Mouse (Mus musculus): Measurements from ENCODE around the gene Ippk. TPM values are rescaled to one million over a fixed set of nuclear protein-coding genes. Genes with fewer than 3 reads are reported as not detected.

Ippk gene
- polyA plus RNA-seq, 1 experiment = not detected

DNA sequence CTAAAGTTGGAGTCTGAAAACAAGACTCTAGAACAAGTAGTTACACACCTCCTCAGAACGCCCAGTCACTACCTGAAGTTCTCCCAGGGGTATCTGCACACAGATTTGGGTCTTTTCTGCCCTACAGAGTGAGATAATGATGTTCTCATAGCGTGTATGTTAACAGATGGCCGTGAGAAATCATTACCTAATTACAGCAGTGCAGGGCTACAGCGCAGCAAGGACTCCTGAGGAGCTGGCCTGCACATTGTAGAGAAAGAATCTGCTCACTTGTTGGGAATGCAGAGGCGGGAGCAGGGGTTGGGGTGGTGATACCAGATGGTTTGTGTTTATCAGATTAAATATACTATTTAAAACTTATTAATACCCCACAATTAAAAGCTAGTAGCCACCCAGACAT, 59.5 kb downstream of the Ippk start:
- Histone ChIP-seq H3K27ac (ENCODE audit: insufficient read depth, low read depth, low read length) (no peak overlapping the region), H3K4me3 (ENCODE audit: insufficient read depth, low read depth, low read length) (no peak overlapping the region), H3K4me1 (ENCODE audit: control insufficient read depth, insufficient read depth, low read length) (no peaks in the 10 kb centered on the region)
- WGBS = 38% methylated on average over 5 of the region's 5 CpGs
- TF ChIP-seq CTCF (IDR thresholded peaks at IDR 0.05; ENCODE audit: insufficient read depth, low read depth, low read length) (no peak), POLR2A (IDR thresholded peaks at IDR 0.05; ENCODE audit: insufficient read depth, low read depth, low read length) (no peak)

DNA sequence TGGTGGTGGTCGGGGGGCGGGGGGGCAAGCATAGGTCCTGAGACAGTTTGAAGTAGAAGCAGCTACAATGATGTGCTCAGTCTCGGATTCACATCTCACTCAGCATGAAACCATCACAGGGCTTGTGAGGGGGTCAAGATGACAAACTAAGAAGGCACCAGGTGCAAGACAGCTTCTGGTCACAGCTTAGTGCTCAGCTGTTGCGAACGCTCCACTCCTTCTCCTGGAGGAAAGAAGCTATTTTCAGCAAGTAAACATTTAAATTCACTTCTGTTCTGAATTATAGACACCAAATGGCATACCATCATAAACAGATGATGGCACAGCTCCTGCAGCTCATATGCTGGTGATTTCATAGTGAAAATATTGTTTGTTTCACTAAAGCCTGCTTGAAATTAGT, 64.3 kb downstream of the Ippk start:
- no peak overlapping the region for H3K4me3 ChIP-seq (ENCODE audit: insufficient read depth, low read depth, low read length)
- 92% methylated on average over 5 of the region's 5 CpGs for WGBS
- H3K4me1 ChIP-seq (ENCODE audit: control insufficient read depth, insufficient read depth, low read length) = no peaks in the 10 kb centered on the region
- no peak for TF ChIP-seq CTCF (IDR thresholded peaks at IDR 0.05; ENCODE audit: insufficient read depth, low read depth, low read length)
- no peak for TF ChIP-seq POLR2A (IDR thresholded peaks at IDR 0.05; ENCODE audit: insufficient read depth, low read depth, low read length)
- no peak overlapping the region for H3K27ac ChIP-seq (ENCODE audit: insufficient read depth, low read depth, low read length)

DNA sequence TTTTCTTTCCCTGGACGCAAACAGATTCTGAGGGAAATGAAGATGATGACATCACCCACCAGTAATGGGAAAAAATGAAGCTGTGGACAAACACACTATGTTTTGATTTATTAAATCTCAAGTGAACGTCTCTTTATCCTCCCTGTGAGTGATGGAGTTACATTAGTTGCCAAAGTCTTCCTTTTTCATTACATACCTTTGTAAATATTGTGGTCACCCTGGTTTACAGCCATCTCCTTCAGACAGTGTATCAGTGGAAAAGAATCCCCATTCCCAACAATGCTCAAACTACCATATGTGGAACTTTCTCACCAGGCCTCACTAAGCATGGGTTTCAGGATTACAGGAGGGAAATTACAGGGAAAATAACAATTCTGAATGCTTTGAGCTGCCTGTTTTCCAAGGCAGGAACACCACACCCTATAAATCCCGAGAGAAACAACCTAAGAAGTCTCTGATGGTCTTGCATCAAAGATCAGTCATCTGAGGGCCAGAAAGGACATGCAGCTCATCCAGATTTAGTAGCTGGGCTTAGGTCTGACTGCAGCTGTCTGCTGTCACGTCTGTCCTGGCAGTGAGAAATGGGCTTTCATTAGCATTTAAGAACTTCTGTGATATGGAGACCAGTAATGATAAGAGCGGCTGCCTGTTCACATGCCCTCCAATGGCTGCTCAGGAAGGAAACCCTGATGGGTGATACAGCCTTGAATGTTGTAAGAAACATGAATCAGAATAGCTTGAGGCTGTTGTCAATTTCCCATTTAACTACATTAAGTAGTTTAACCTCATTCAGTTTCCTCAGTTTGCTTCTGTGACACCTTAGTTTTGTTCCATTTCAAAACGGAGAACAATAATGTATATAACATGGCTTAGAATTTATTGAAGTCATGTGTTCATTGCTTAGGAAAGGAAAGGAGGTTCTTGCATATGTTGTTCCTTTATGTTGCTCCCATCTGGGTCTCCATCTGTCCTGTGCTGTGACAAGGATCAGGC, 71.6 kb downstream of the Ippk start, which contains the start of gene Tes3-ps:
Gene Tes3-ps, plus strand, starts transcription at position 943 of the 993 bp plus-strand sequence.
- no peaks in the 10 kb centered on the region for H3K4me1 ChIP-seq (ENCODE audit: control insufficient read depth, insufficient read depth, low read length)
- H3K27ac ChIP-seq (ENCODE audit: insufficient read depth, low read depth, low read length) = no peak within 1 kb of the TSS
- H3K4me3 ChIP-seq (ENCODE audit: insufficient read depth, low read depth, low read length) = no peak within 1 kb of the TSS
- WGBS = 79% methylated on average over 6 of the region's 6 CpGs
- TF ChIP-seq POLR2A (IDR thresholded peaks at IDR 0.05; ENCODE audit: insufficient read depth, low read depth, low read length) (no peak), CTCF (IDR thresholded peaks at IDR 0.05; ENCODE audit: insufficient read depth, low read depth, low read length) (no peak)

DNA sequence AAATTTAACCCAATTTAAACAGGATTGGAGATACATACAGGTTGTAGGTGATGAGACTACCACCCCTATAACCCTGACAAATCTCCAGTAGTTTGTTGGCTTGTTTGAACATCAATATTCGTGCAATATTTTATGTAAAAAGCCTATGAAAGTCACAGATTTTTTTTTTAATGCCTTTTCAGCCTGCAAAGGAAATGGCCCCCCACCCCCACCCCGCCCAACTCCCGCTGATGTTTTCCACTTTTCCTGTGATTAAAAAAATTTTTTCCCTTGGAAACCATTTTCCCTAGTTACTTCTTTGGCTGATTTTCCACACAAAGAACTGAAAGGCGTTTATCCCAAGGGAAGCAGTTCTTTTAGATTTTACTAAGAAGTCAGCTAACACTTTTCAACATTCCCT, 83.5 kb downstream of the Ippk start, which contains the start of gene Ecm2:
Gene Ecm2, plus strand, starts transcription at position 301 of the 400 bp plus-strand sequence.
- WGBS = 39% methylated on average over 4 of the region's 4 CpGs
- TF ChIP-seq POLR2A (IDR thresholded peaks at IDR 0.05; ENCODE audit: insufficient read depth, low read depth, low read length) (no peak), CTCF (IDR thresholded peaks at IDR 0.05; ENCODE audit: insufficient read depth, low read depth, low read length) (no peak)

DNA sequence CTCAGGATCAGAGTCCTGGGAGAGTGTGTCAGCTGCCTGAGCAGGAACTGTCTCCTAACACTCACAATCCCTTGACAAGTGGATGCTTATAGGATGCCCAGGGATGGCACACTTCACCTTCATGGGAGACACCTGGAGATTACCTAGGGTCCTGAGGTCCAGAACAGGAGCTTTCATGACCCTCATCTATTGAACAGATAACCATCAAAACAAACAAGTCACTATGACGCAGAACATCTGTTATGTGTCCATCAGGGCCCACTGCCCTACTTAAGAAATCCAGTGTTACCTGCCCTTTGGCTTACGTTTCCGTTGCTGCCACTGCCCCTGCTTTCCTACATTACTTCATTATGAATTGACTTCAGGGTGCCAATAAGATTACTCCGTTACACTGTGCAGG, 84.7 kb downstream of the Ippk start:
- H3K4me1 ChIP-seq (ENCODE audit: control insufficient read depth, insufficient read depth, low read length) = no peaks in the 10 kb centered on the region
- no peak overlapping the region for H3K4me3 ChIP-seq (ENCODE audit: insufficient read depth, low read depth, low read length)
- WGBS = 91% methylated on average over 4 of the region's 4 CpGs
- TF ChIP-seq CTCF (IDR thresholded peaks at IDR 0.05; ENCODE audit: insufficient read depth, low read depth, low read length) (no peak), POLR2A (IDR thresholded peaks at IDR 0.05; ENCODE audit: insufficient read depth, low read depth, low read length) (no peak)
- H3K27ac ChIP-seq (ENCODE audit: insufficient read depth, low read depth, low read length) = no peak overlapping the region

More for the DNA sequence above, 83.5 kb downstream of the Ippk start, which contains the start of gene Ecm2:
- Histone ChIP-seq H3K4me3 (ENCODE audit: insufficient read depth, low read depth, low read length) (no peak within 1 kb of the TSS), H3K27ac (ENCODE audit: insufficient read depth, low read depth, low read length) (no peak within 1 kb of the TSS), H3K4me1 (ENCODE audit: control insufficient read depth, insufficient read depth, low read length) (no peaks in the 10 kb centered on the region)

DNA sequence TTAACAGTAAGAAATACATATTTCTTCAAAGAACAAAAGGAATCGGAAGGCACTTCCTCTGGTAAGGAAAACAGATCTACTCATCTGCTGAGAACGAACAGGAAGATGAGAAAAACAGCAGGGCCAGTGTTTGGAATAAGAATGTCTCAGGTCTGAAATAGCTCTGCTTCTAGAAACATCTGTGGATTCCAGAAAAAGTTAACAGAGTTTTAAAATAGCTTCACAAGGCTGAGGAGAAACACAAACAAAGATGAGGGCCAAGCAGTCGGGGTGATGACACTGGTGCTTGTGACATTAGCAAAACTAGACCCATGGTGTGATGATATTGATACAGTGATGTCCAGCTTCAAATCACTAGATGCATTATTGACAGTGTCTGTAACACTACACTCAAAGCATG, 86.1 kb downstream of the Ippk start:
- WGBS = 37% methylated on average over 3 of the region's 3 CpGs
- no peak overlapping the region for H3K4me3 ChIP-seq (ENCODE audit: insufficient read depth, low read depth, low read length)
- no peak overlapping the region for H3K27ac ChIP-seq (ENCODE audit: insufficient read depth, low read depth, low read length)
- H3K4me1 ChIP-seq (ENCODE audit: control insufficient read depth, insufficient read depth, low read length) = no peaks in the 10 kb centered on the region
- TF ChIP-seq CTCF (IDR thresholded peaks at IDR 0.05; ENCODE audit: insufficient read depth, low read depth, low read length) (no peak), POLR2A (IDR thresholded peaks at IDR 0.05; ENCODE audit: insufficient read depth, low read depth, low read length) (no peak)

Other genes starting within 250 kb of the Ippk start
- not detected in 2 replicates for gene Ninj1, start 233.8 kb upstream of the Ippk start, polyA plus RNA-seq (2012; ENCODE audit: insufficient read depth, insufficient read length, low replicate concordance, missing spikeins)
- not detected in 2 replicates for gene Card19, start 205.2 kb upstream of the Ippk start, polyA plus RNA-seq (2012; ENCODE audit: insufficient read depth, insufficient read length, low replicate concordance, missing spikeins)
- gene Susd3, start 172.5 kb upstream of the Ippk start, polyA plus RNA-seq (2012; ENCODE audit: insufficient read depth, insufficient read length, low replicate concordance, missing spikeins) = not detected in 2 replicates
- not detected in 2 replicates for gene Fgd3, start 100.9 kb upstream of the Ippk start, polyA plus RNA-seq (2012; ENCODE audit: insufficient read depth, insufficient read length, low replicate concordance, missing spikeins)
- 48.0 TPM in 1 of 2 replicates, not detected in the other for gene Bicd2, start 79.7 kb upstream of the Ippk start, polyA plus RNA-seq (2012; ENCODE audit: insufficient read depth, insufficient read length, low replicate concordance, missing spikeins)
- not detected in 2 replicates for gene Tes3-ps, start 72.1 kb downstream of the Ippk start, polyA plus RNA-seq (2012; ENCODE audit: insufficient read depth, insufficient read length, low replicate concordance, missing spikeins)
- gene Ecm2, start 83.6 kb downstream of the Ippk start, polyA plus RNA-seq (2012; ENCODE audit: insufficient read depth, insufficient read length, low replicate concordance, missing spikeins) = not detected in 2 replicates
- gene Aspn, start 123.2 kb downstream of the Ippk start, polyA plus RNA-seq (2012; ENCODE audit: insufficient read depth, insufficient read length, low replicate concordance, missing spikeins) = not detected in 2 replicates
- gene Omd, start 161.2 kb downstream of the Ippk start, polyA plus RNA-seq (2012; ENCODE audit: insufficient read depth, insufficient read length, low replicate concordance, missing spikeins) = not detected in 2 replicates
- gene Ogn, start 186.8 kb downstream of the Ippk start, polyA plus RNA-seq (2012; ENCODE audit: insufficient read depth, insufficient read length, low replicate concordance, missing spikeins) = not detected in 2 replicates
- not detected in 2 replicates for gene Cenpp, start 231.5 kb downstream of the Ippk start, polyA plus RNA-seq (2012; ENCODE audit: insufficient read depth, insufficient read length, low replicate concordance, missing spikeins)
- gene Nol8, start 231.8 kb downstream of the Ippk start, polyA plus RNA-seq (2012; ENCODE audit: insufficient read depth, insufficient read length, low replicate concordance, missing spikeins) = not detected in 2 replicates